Mouse (Mus musculus): ENCODE measurements around the gene Chmp2b. TPM values are rescaled to one million over a fixed set of nuclear protein-coding genes. Genes with fewer than 3 reads are reported as not detected.

Gene Chmp2b
- polyA plus RNA-seq, 1 experiment from 2014 or later, result 161 TPM

DNA sequence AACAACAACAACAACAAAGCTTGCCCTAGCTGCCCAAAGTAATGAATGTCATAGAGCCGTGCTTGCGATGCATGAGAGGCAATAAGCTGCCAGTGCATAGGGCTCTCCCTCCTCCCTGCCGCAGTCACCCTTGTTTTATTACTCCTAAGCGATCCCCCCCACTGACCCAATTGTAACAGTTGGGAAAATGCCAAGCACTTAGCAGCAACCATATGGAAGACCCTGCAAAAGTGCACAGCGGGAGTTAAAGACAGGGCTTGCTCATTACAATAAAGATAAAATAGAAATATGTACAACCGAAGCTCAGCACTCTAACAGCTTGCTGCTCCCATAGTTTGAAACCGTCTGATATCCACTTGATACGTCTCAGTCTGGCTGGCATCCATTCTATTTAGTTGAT lies 1.8 kb upstream of the Chmp2b start:
- peaks cover 4% of the 10 kb centered on the region; the same call in 1 of the 2 replicates for H3K4me1 ChIP-seq (ENCODE audit: control insufficient read depth, insufficient read depth, low read depth, low read length)
- no peaks in the 10 kb centered on the region for H3K9me3 ChIP-seq (ENCODE audit: control insufficient read depth, low read length)
- H3K27ac ChIP-seq (ENCODE audit: low read depth, low read length), result no peak overlapping the region
- H3K4me3 ChIP-seq (ENCODE audit: low read length), result no peak overlapping the region
- no peak overlapping the region for H3K9ac ChIP-seq (ENCODE audit: low read depth, low read length)
- no peak for ATAC-seq
- no peak overlapping the region for H3K4me2 ChIP-seq (ENCODE audit: low read length)
- H3K27me3 ChIP-seq (replicated peaks; ENCODE audit: control insufficient read depth, insufficient read depth, low read length), result no peaks in the 10 kb centered on the region
- H3K36me3 ChIP-seq (ENCODE audit: control insufficient read depth, insufficient read depth, low read length), result no peaks in the 10 kb centered on the region
- 57% methylated on average over 8 of the region's 8 CpGs for WGBS

GRCm38 (mm10) chr16:65562864-65563206 lies 309 bp upstream of the Chmp2b start:
- H3K4me1 ChIP-seq (ENCODE audit: control insufficient read depth, insufficient read depth, low read depth, low read length), result peaks cover 6% of the 10 kb centered on the region; the same call in 1 of the 2 replicates
- peak overlapping the region; percentile 82 for H3K27ac ChIP-seq (ENCODE audit: low read depth, low read length)
- under 1% methylated on average over 10 of the region's 10 CpGs for WGBS
- H3K4me2 ChIP-seq (ENCODE audit: low read length), result peak overlapping the region; percentile 68
- H3K9ac ChIP-seq (ENCODE audit: low read depth, low read length), result peak overlapping the region; percentile 93
- peak overlapping the region; percentile 100 for H3K4me3 ChIP-seq (ENCODE audit: low read length)
- H3K9me3 ChIP-seq (ENCODE audit: control insufficient read depth, low read length), result no peaks in the 10 kb centered on the region
- ATAC-seq, result peak; percentile 82
- no peaks in the 10 kb centered on the region for H3K27me3 ChIP-seq (replicated peaks; ENCODE audit: control insufficient read depth, insufficient read depth, low read length)
- no peaks in the 10 kb centered on the region for H3K36me3 ChIP-seq (ENCODE audit: control insufficient read depth, insufficient read depth, low read length)

DNA sequence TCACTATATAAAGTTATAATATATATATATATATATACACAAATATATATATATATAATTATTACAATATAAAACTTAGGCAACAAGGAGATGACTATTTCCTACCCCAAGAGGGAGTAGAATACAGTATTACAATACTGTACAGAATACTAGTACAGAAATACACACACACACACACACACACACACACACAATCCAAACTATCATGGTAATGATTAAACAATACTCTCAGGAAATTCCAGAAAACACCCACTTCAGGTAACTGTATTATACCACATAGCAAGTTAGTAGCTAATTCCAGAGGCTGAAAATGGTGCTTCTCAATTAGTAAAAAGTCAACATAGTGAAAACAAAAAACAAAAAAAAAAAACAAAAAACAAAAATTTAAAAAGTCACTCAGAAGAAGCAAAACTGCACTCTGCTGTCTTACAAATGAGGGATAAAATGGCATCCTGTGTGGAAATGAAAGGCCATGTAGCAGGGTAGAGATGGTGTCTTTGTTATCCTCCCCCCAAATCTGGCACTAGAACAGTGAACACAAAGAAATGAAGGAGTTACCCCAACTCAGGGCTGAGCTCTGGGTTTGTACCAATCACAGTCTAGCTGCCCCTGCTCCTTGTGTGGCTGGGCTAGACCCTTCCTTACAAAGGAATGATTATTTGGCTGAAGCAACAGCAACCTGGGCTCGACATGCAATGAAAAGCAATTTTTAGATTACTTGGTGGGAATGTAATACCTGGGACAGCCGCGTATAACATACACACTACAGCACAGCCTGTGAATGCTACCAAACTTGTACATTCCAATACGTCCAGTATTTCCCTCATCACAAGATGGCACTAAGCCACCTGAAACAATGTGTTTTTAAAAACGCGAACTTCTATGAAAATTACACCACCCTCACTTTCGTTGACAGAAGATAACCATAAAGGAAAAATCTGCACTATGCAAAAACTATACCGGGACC lies 1.2 kb downstream of the Chmp2b start:
- peaks cover 6% of the 10 kb centered on the region; the same call in 1 of the 2 replicates for H3K4me1 ChIP-seq (ENCODE audit: control insufficient read depth, insufficient read depth, low read depth, low read length)
- H3K27me3 ChIP-seq (replicated peaks; ENCODE audit: control insufficient read depth, insufficient read depth, low read length), result no peaks in the 10 kb centered on the region
- peak overlapping the region; percentile 82 for H3K27ac ChIP-seq (ENCODE audit: low read depth, low read length)
- peak overlapping the region; percentile 68 for H3K4me2 ChIP-seq (ENCODE audit: low read length)
- H3K36me3 ChIP-seq (ENCODE audit: control insufficient read depth, insufficient read depth, low read length), result no peaks in the 10 kb centered on the region
- H3K9ac ChIP-seq (ENCODE audit: low read depth, low read length), result peak overlapping the region; percentile 93
- ATAC-seq, result peak; percentile 43
- H3K4me3 ChIP-seq (ENCODE audit: low read length), result peak overlapping the region; percentile 100
- 6% methylated on average over 8 of the region's 8 CpGs for WGBS
- H3K9me3 ChIP-seq (ENCODE audit: control insufficient read depth, low read length), result no peaks in the 10 kb centered on the region

GRCm38 (mm10) chr16:65559591-65559990 lies 2.9 kb downstream of the Chmp2b start:
- Histone ChIP-seq H3K27me3 (replicated peaks; ENCODE audit: control insufficient read depth, insufficient read depth, low read length) (no peaks in the 10 kb centered on the region), H3K4me2 (ENCODE audit: low read length) (peak overlapping the region; percentile 9), H3K4me3 (ENCODE audit: low read length) (no peak overlapping the region), H3K9me3 (ENCODE audit: control insufficient read depth, low read length) (no peaks in the 10 kb centered on the region), H3K36me3 (ENCODE audit: control insufficient read depth, insufficient read depth, low read length) (no peaks in the 10 kb centered on the region), H3K27ac (ENCODE audit: low read depth, low read length) (no peak overlapping the region), H3K4me1 (ENCODE audit: control insufficient read depth, insufficient read depth, low read depth, low read length) (peaks cover 6% of the 10 kb centered on the region; the same call in 1 of the 2 replicates), H3K9ac (ENCODE audit: low read depth, low read length) (no peak overlapping the region)
- 88% methylated on average over 2 of the region's 2 CpGs for WGBS
- no peak for ATAC-seq

DNA sequence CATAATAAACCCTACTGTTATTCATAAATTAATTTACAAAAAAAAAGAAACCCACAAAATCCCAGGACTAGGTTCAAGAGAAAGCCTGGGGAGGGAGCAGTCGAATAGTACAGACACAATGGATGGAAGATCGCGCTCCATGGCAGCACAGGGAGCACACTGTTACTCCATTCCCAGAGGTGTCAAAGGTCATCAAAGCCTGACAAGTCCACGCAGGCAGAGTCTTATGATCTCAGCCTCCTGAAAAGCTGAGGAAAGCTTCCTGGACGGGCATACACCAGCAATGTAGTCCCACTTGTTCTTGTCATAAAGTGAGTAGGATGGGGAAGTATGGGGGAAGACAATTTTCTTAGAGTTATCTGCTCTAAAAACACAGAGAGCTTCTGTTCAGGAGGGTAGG lies 5.2 kb downstream of the Chmp2b start:
- no peak overlapping the region for H3K27ac ChIP-seq (ENCODE audit: low read depth, low read length)
- no peak overlapping the region for H3K4me2 ChIP-seq (ENCODE audit: low read length)
- WGBS, result 68% methylated on average over 5 of the region's 5 CpGs
- no peak overlapping the region for H3K4me3 ChIP-seq (ENCODE audit: low read length)
- no peaks in the 10 kb centered on the region for H3K9me3 ChIP-seq (ENCODE audit: control insufficient read depth, low read length)
- H3K27me3 ChIP-seq (replicated peaks; ENCODE audit: control insufficient read depth, insufficient read depth, low read length), result no peaks in the 10 kb centered on the region
- no peak for ATAC-seq
- H3K4me1 ChIP-seq (ENCODE audit: control insufficient read depth, insufficient read depth, low read depth, low read length), result peaks cover 6% of the 10 kb centered on the region; the same call in 1 of the 2 replicates
- no peak overlapping the region for H3K9ac ChIP-seq (ENCODE audit: low read depth, low read length)
- no peaks in the 10 kb centered on the region for H3K36me3 ChIP-seq (ENCODE audit: control insufficient read depth, insufficient read depth, low read length)

GRCm38 (mm10) chr16:65554267-65554666 lies 8.3 kb downstream of the Chmp2b start:
- ATAC-seq, result no peak
- Histone ChIP-seq H3K27ac (ENCODE audit: low read depth, low read length) (no peak overlapping the region), H3K36me3 (ENCODE audit: control insufficient read depth, insufficient read depth, low read length) (no peaks in the 10 kb centered on the region), H3K9me3 (ENCODE audit: control insufficient read depth, low read length) (no peaks in the 10 kb centered on the region), H3K27me3 (replicated peaks; ENCODE audit: control insufficient read depth, insufficient read depth, low read length) (no peaks in the 10 kb centered on the region), H3K9ac (ENCODE audit: low read depth, low read length) (no peak overlapping the region), H3K4me3 (ENCODE audit: low read length) (no peak overlapping the region), H3K4me1 (ENCODE audit: control insufficient read depth, insufficient read depth, low read depth, low read length) (peaks cover 2% of the 10 kb centered on the region; the same call in 1 of the 2 replicates), H3K4me2 (ENCODE audit: low read length) (no peak overlapping the region)
- WGBS, result 91% methylated on average over 5 of the region's 5 CpGs

DNA sequence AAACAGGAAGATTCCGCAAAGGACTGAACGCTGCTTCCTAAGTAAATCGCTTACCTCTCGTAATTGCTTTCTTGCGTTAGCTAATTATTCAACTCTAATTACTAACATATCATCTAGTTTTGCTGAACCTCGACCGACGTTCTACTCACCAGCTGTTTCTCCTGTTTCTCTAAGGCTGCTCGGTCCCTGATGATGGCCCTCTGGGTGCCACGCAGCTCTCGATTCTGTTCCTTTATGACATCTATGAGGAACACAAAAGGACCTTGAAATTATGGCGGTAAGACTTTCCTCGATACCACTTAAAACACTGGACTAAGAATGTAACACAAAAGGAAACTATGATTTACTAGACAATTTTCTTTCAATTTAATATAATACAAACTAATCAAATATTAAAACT lies 11.7 kb downstream of the Chmp2b start:
- ATAC-seq, result no peak
- H3K4me2 ChIP-seq (ENCODE audit: low read length), result no peak overlapping the region

DNA sequence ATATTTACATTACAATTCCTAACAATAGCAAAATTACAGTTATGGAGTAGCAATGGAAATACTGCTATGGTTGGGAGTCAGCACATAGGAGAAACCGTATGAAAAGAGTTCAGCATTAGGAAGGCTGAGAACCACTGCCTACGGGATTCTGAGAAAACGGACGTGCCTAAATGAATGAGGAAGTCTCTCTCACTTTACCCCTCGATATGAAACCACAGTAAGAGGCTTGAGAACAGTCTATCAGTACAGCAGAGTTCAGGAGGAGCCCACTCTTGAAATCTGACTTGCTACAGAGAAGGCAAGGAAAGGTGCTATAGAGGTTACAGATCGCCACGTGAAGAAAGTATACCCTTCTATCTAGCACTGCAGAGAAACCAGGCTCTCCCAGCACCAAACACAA lies 13.6 kb downstream of the Chmp2b start:
- no peak for ATAC-seq
- H3K4me1 ChIP-seq (ENCODE audit: control insufficient read depth, insufficient read depth, low read depth, low read length), result no peaks in the 10 kb centered on the region
- H3K36me3 ChIP-seq (ENCODE audit: control insufficient read depth, insufficient read depth, low read length), result peaks cover 7% of the 10 kb centered on the region; the same call in 1 of the 2 replicates
- no peak overlapping the region for H3K27ac ChIP-seq (ENCODE audit: low read depth, low read length)
- no peaks in the 10 kb centered on the region for H3K27me3 ChIP-seq (replicated peaks; ENCODE audit: control insufficient read depth, insufficient read depth, low read length)
- no peak overlapping the region for H3K4me3 ChIP-seq (ENCODE audit: low read length)
- WGBS, result 88% methylated on average over 7 of the region's 7 CpGs
- no peak overlapping the region for H3K9ac ChIP-seq (ENCODE audit: low read depth, low read length)
- no peaks in the 10 kb centered on the region for H3K9me3 ChIP-seq (ENCODE audit: control insufficient read depth, low read length)
- H3K4me2 ChIP-seq (ENCODE audit: low read length), result no peak overlapping the region

More for the DNA sequence above, 11.7 kb downstream of the Chmp2b start:
- no peaks in the 10 kb centered on the region for H3K27me3 ChIP-seq (replicated peaks; ENCODE audit: control insufficient read depth, insufficient read depth, low read length)
- H3K9ac ChIP-seq (ENCODE audit: low read depth, low read length), result no peak overlapping the region
- WGBS, result 70% methylated on average over 13 of the region's 13 CpGs
- H3K4me1 ChIP-seq (ENCODE audit: control insufficient read depth, insufficient read depth, low read depth, low read length), result no peaks in the 10 kb centered on the region
- H3K27ac ChIP-seq (ENCODE audit: low read depth, low read length), result no peak overlapping the region
- H3K4me3 ChIP-seq (ENCODE audit: low read length), result no peak overlapping the region
- H3K36me3 ChIP-seq (ENCODE audit: control insufficient read depth, insufficient read depth, low read length), result no peaks in the 10 kb centered on the region
- H3K9me3 ChIP-seq (ENCODE audit: control insufficient read depth, low read length), result no peaks in the 10 kb centered on the region

- Histone ChIP-seq H3K27me3 (replicated peaks; ENCODE audit: control insufficient read depth, insufficient read depth, low read length) (no peaks in the 10 kb centered on the region), H3K4me2 (ENCODE audit: low read length) (no peak overlapping the region), H3K36me3 (ENCODE audit: control insufficient read depth, insufficient read depth, low read length) (peaks cover 16% of the 10 kb centered on the region), H3K9me3 (ENCODE audit: control insufficient read depth, low read length) (no peaks in the 10 kb centered on the region), H3K4me1 (ENCODE audit: control insufficient read depth, insufficient read depth, low read depth, low read length) (no peaks in the 10 kb centered on the region), H3K27ac (ENCODE audit: low read depth, low read length) (no peak overlapping the region), H3K4me3 (ENCODE audit: low read length) (no peak overlapping the region), H3K9ac (ENCODE audit: low read depth, low read length) (no peak overlapping the region)
- 94% methylated on average over 11 of the region's 11 CpGs for WGBS
- ATAC-seq, result no peak
Observed at GRCm38 (mm10) chr16:65543676-65544293, 18.7 kb downstream of the Chmp2b start.
